21 mouse cellular contexts compared by ENCODE assay signal in genomic region chr6:128165564-128165963, GRCm38 (mm10). TPM values are rescaled to one million over a fixed set of nuclear protein-coding genes. Genes with fewer than 3 reads are reported as not detected.
DNase-seq lines count a peak whose midpoint lies in the region; ATAC-seq and TF ChIP-seq lines count a peak whose summit lies in the region.
"Had no signal": no experiment of that assay in that cellular context is flagged by ENCODE, and none has a peak within 500 bp of the region (broad histone marks: within the 10 kb centered on the region; RNA-seq: fewer than 3 reads in every experiment).

No protein-coding gene starts in this region.

- no peak overlapping the region for H3K27ac ChIP-seq in lung, embryonic 14.5 days (ENCODE audit: low read depth)
- H3K27ac ChIP-seq in lung, postnatal 0 days (ENCODE audit: low read length) = no peak overlapping the region
- peak overlapping the region; percentile 38; the same call in 1 of the 2 replicates for H3K27ac ChIP-seq in limb, embryonic 15.5 days
- H3K27ac ChIP-seq in hindbrain, embryonic 13.5 days = no peak overlapping the region
- no peak overlapping the region for H3K27ac ChIP-seq in thymus, adult 2 months (ENCODE audit: control insufficient read depth, insufficient read depth, low read length)
- H3K27ac ChIP-seq: forebrain, embryonic 12.5 days; heart, embryonic 10.5 days; hindbrain, embryonic 15.5 days had no signal

- POLR2A ChIA-PET in Patski (lab: Charles Lee) = no interaction called here

- WGBS in lung, embryonic 14.5 days = 56% methylated on average over 2 of the region's 2 CpGs
- 47% methylated on average over 2 of the region's 2 CpGs for WGBS in lung, postnatal 0 days
- 41% methylated on average over 2 of the region's 2 CpGs for WGBS in limb, embryonic 15.5 days
- 87% methylated on average over 2 of the region's 2 CpGs for WGBS in hindbrain, embryonic 13.5 days
- WGBS in thymus, adult 2 months = 43% methylated on average over 2 of the region's 2 CpGs

- no peaks in the 10 kb centered on the region for H3K27me3 ChIP-seq in lung, embryonic 14.5 days (ENCODE audit: insufficient read depth, low read length)
- H3K27me3 ChIP-seq in lung, postnatal 0 days (replicated peaks; ENCODE audit: insufficient read depth, low read length) = no peaks in the 10 kb centered on the region
- H3K27me3 ChIP-seq in Patski = no peaks in the 10 kb centered on the region
- no peaks in the 10 kb centered on the region for H3K27me3 ChIP-seq in limb, embryonic 15.5 days
- no peaks in the 10 kb centered on the region for H3K27me3 ChIP-seq in hindbrain, embryonic 13.5 days
- no peaks in the 10 kb centered on the region for H3K27me3 ChIP-seq in thymus, adult 2 months (ENCODE audit: control insufficient read depth, insufficient read depth, low read length)
- H3K27me3 ChIP-seq: forebrain, embryonic 12.5 days; hindbrain, embryonic 15.5 days had no signal

- 0 out of 2 replicates have a peak, but pooled peaks cover 2% of the 10 kb centered on the region for H3K4me1 ChIP-seq in lung, embryonic 14.5 days (ENCODE audit: insufficient read depth)
- H3K4me1 ChIP-seq in lung, postnatal 0 days (ENCODE audit: insufficient read depth, low read depth, low read length) = no peaks in the 10 kb centered on the region
- H3K4me1 ChIP-seq in limb, embryonic 15.5 days = peaks cover 18% of the 10 kb centered on the region
- H3K4me1 ChIP-seq in hindbrain, embryonic 13.5 days (replicated peaks) = no peaks in the 10 kb centered on the region
- no peaks in the 10 kb centered on the region for H3K4me1 ChIP-seq in thymus, adult 2 months (replicated peaks; ENCODE audit: control insufficient read depth, insufficient read depth, low read length)
- H3K4me1 ChIP-seq: forebrain, embryonic 12.5 days; hindbrain, embryonic 15.5 days had no signal

- no peak overlapping the region for H3K4me2 ChIP-seq in lung, embryonic 14.5 days
- H3K4me2 ChIP-seq in lung, postnatal 0 days (replicated peaks; ENCODE audit: low read depth, low read length) = no peak overlapping the region
- H3K4me2 ChIP-seq in limb, embryonic 15.5 days = no peak overlapping the region
- no peak overlapping the region for H3K4me2 ChIP-seq in hindbrain, embryonic 13.5 days
- H3K4me2 ChIP-seq: forebrain, embryonic 12.5 days; hindbrain, embryonic 15.5 days had no signal

- H3K9me3 ChIP-seq in lung, embryonic 14.5 days (ENCODE audit: low read depth, low read length) = no peaks in the 10 kb centered on the region
- H3K9me3 ChIP-seq in lung, postnatal 0 days (ENCODE audit: low read length) = no peaks in the 10 kb centered on the region
- H3K9me3 ChIP-seq in limb, embryonic 15.5 days = no peaks in the 10 kb centered on the region
- H3K9me3 ChIP-seq in hindbrain, embryonic 13.5 days = no peaks in the 10 kb centered on the region
- H3K9me3 ChIP-seq: forebrain, embryonic 12.5 days; heart, embryonic 10.5 days; hindbrain, embryonic 15.5 days had no signal

- TF ChIP-seq CTCF in lung, embryonic 14.5 days (IDR thresholded peaks at IDR 0.05; ENCODE audit: low read depth) = no peak
- TF ChIP-seq CTCF in lung, postnatal 0 days (IDR thresholded peaks at IDR 0.05) = no peak
- TF ChIP-seq CTCF in Patski (IDR thresholded peaks at IDR 0.05) = no peak
- no peak for TF ChIP-seq CTCF in thymus, adult 2 months (IDR thresholded peaks at IDR 0.05; ENCODE audit: borderline replicate concordance, control insufficient read depth, extremely low read depth, insufficient read depth, low read length, poor library complexity)

- no peak overlapping the region for H3K9ac ChIP-seq in lung, embryonic 14.5 days
- no peak overlapping the region for H3K9ac ChIP-seq in lung, postnatal 0 days (replicated peaks; ENCODE audit: low read depth)
- no peak overlapping the region for H3K9ac ChIP-seq in limb, embryonic 15.5 days
- H3K9ac ChIP-seq in hindbrain, embryonic 13.5 days = no peak overlapping the region
- H3K9ac ChIP-seq: forebrain, embryonic 12.5 days; hindbrain, embryonic 15.5 days had no signal

- H3K36me3 ChIP-seq in lung, embryonic 14.5 days (ENCODE audit: insufficient read depth) = no peaks in the 10 kb centered on the region
- H3K36me3 ChIP-seq in lung, postnatal 0 days (ENCODE audit: insufficient read depth, low read length) = no peaks in the 10 kb centered on the region
- H3K36me3 ChIP-seq in limb, embryonic 15.5 days = no peaks in the 10 kb centered on the region
- no peaks in the 10 kb centered on the region for H3K36me3 ChIP-seq in hindbrain, embryonic 13.5 days
- H3K36me3 ChIP-seq in thymus, adult 2 months (ENCODE audit: control insufficient read depth, insufficient read depth, low read length) = no peaks in the 10 kb centered on the region
- H3K36me3 ChIP-seq: forebrain, embryonic 12.5 days; heart, embryonic 10.5 days; hindbrain, embryonic 15.5 days had no signal

- H3K4me3 ChIP-seq in lung, embryonic 14.5 days (ENCODE audit: low read depth, low read length) = no peak overlapping the region
- H3K4me3 ChIP-seq in lung, postnatal 0 days (ENCODE audit: low read depth, low read length) = no peak overlapping the region
- H3K4me3 ChIP-seq in limb, embryonic 15.5 days = no peak overlapping the region
- H3K4me3 ChIP-seq in hindbrain, embryonic 13.5 days = no peak overlapping the region
- no peak overlapping the region for H3K4me3 ChIP-seq in thymus, adult 2 months (ENCODE audit: control insufficient read depth, insufficient read depth, low read length)
- H3K4me3 ChIP-seq: forebrain, embryonic 12.5 days; heart, embryonic 10.5 days; hindbrain, embryonic 15.5 days had no signal

- peak; percentile 39 for ATAC-seq in frontal cortex, adult (ENCODE audit: low TSS enrichment)
- no peak for ATAC-seq in lung, embryonic 14.5 days (ENCODE audit: insufficient read depth)
- no peak for ATAC-seq in lung, postnatal 0 days
- peak; percentile 45 for ATAC-seq in Patski
- no peak for ATAC-seq in limb, embryonic 15.5 days (ENCODE audit: insufficient number of reproducible peaks, low FRiP score, low TSS enrichment, low read depth)
- ATAC-seq in hindbrain, embryonic 13.5 days (ENCODE audit: low FRiP score) = no peak
- ATAC-seq: forebrain, embryonic 16.5 days; intestine, embryonic 16.5 days had no signal

- no peak for TF ChIP-seq POLR2A in thymus, adult 2 months (IDR thresholded peaks at IDR 0.05; ENCODE audit: control insufficient read depth, extremely low read depth, insufficient read depth, low read length, poor library complexity)

- CTCF ChIA-PET in Patski (lab: Charles Lee) = no interaction called here

- in situ Hi-C loops in Patski (cut with MboI; ENCODE audit: low pct_unique_long_range_greater_than_20kb) = no loop called here

- no peak for TF ChIP-seq EP300 in lung, postnatal 0 days (IDR thresholded peaks at IDR 0.05)

- no peak for DNase-seq in frontal cortex, postnatal 25 days (ENCODE audit: low spot score in 2 of 2)
- DNase-seq in lung, embryonic 14.5 days = peak; percentile 61
- no peak for DNase-seq in lung, postnatal 0 days (ENCODE audit: low spot score)
- DNase-seq in Patski (ENCODE audit: low read depth, low spot score) = no peak
- no peak for DNase-seq in thymus, adult 2 months
- DNase-seq: adrenal gland, postnatal 10 days; cerebellum, adult 18-20 months; cerebellum, adult 9-11 months; cerebellum, postnatal 36 days; gastrocnemius, postnatal 36 days; heart, adult 11 months; heart, postnatal 10 days; heart, postnatal 4 days had no signal

RNA-seq across cellular contexts. Expression of gene Tspan9, which starts 22.2 kb away (rescaled TPM):
- 118 and 121 TPM in 2 replicates for polyA plus RNA-seq in lung, embryonic 14.5 days (2014; fragmentation: Nextera tagmentation; extraction: Ambion mirVana)
- polyA plus RNA-seq in lung, postnatal 0 days (2015; fragmentation: Nextera tagmentation; extraction: Ambion mirVana) = 136 and 158 TPM in 2 replicates
- 135 TPM for polyA plus RNA-seq in Patski (2021)
- 140 and 141 TPM in 2 replicates for polyA plus RNA-seq in limb, embryonic 15.5 days (2015; fragmentation: Nextera tagmentation; extraction: Ambion mirVana)
- polyA plus RNA-seq in hindbrain, embryonic 13.5 days (2015; fragmentation: Nextera tagmentation; extraction: Ambion mirVana) = 32.7 and 35.8 TPM in 2 replicates
- 33.3 and 36.7 TPM in 2 replicates for polyA plus RNA-seq in thymus, adult 2 months (2012; rRNA removed)

Comparison
In these comparisons a context has a peak if more than half of its experiments do, and no peak if none do; other contexts are left out.
1. ATAC-seq: peak in frontal cortex, adult (single experiment) and Patski (single experiment); none in lung, embryonic 14.5 days (single experiment), lung, postnatal 0 days (single experiment), limb, embryonic 15.5 days (single experiment) and hindbrain, embryonic 13.5 days (single experiment).